Mouse (Mus musculus): Measurements from ENCODE around the gene Olfr90.

- TF ChIP-seq EP300 (IDR thresholded peaks at IDR 0.05; ENCODE audit: low read length) (no peak), CTCF (conservative IDR thresholded peaks at IDR 0.05 in 1 of 2, IDR thresholded peaks at IDR 0.05 in 1 of 2; ENCODE audit: low read depth in 2 of 2, low read length in 2 of 2) (no peak), NRF1 (IDR thresholded peaks at IDR 0.05; ENCODE audit: low read depth, low read length) (no peak), MAZ (IDR thresholded peaks at IDR 0.05; ENCODE audit: low read depth, low read length) (no peak), POLR2A (IDR thresholded peaks at IDR 0.05; ENCODE audit: low read depth, low read length) (no peak), CHD1 (IDR thresholded peaks at IDR 0.05; ENCODE audit: low read depth, low read length) (no peak), ELF1 (IDR thresholded peaks at IDR 0.05; ENCODE audit: low read depth, low read length) (no peak), UBTF (IDR thresholded peaks at IDR 0.05; ENCODE audit: low read depth, low read length) (no peak), MAFK (IDR thresholded peaks at IDR 0.05; ENCODE audit: insufficient replicate concordance, low read length) (no peak), MEF2A (IDR thresholded peaks at IDR 0.05; ENCODE audit: borderline replicate concordance, low read depth, low read length) (no peak), USF1 (IDR thresholded peaks at IDR 0.05; ENCODE audit: low read depth, low read length) (no peak)
Observed at GRCm38 (mm10) chr17:37078990-37079389, 9.3 kb downstream of the Olfr90 start.
